Mouse (Mus musculus): ENCODE measurements around the gene Cep350. TPM values are rescaled to one million over a fixed set of nuclear protein-coding genes. Genes with fewer than 3 reads are reported as not detected.
A peak's percentile ranks its signal among the peaks of the same experiment; 100 is the strongest.

The Cep350 gene
- polyA plus RNA-seq, 1 experiment = 0.38 TPM

- no peaks in the 10 kb centered on the region for H3K9me3 ChIP-seq (ENCODE audit: control insufficient read depth, low read length)
These were observed 17.3 kb upstream of the Cep350 start for GRCm38 (mm10) chr1:155990391-155990790.

GRCm38 (mm10) chr1:155989387-155989786 lies 16.3 kb upstream of the Cep350 start:
- Histone ChIP-seq H3K27me3 (ENCODE audit: control insufficient read depth) (no peaks in the 10 kb centered on the region), H3K9me3 (ENCODE audit: control insufficient read depth, low read length) (no peaks in the 10 kb centered on the region), H3K36me3 (ENCODE audit: control insufficient read depth) (no peaks in the 10 kb centered on the region), H3K4me3 (replicated peaks) (no peak overlapping the region), H3K4me1 (ENCODE audit: control insufficient read depth) (peaks cover 7% of the 10 kb centered on the region; the same call in 1 of the 2 replicates)
- no peak for TF ChIP-seq TAL1 (IDR thresholded peaks at IDR 0.05; ENCODE audit: low read length)
- TF ChIP-seq GATA1 (IDR thresholded peaks at IDR 0.05; ENCODE audit: low read length) = no peak

More at GRCm38 (mm10) chr1:155990391-155990790, 17.3 kb upstream of the Cep350 start:
- Histone ChIP-seq H3K27me3 (ENCODE audit: control insufficient read depth) (no peaks in the 10 kb centered on the region), H3K4me3 (replicated peaks) (no peak overlapping the region), H3K36me3 (ENCODE audit: control insufficient read depth) (no peaks in the 10 kb centered on the region), H3K4me1 (ENCODE audit: control insufficient read depth) (peaks cover 7% of the 10 kb centered on the region; the same call in 1 of the 2 replicates)
- TF ChIP-seq GATA1 (IDR thresholded peaks at IDR 0.05; ENCODE audit: low read length) (no peak), TAL1 (IDR thresholded peaks at IDR 0.05; ENCODE audit: low read length) (no peak)

- Histone ChIP-seq H3K9me3 (ENCODE audit: control insufficient read depth, low read length) (no peaks in the 10 kb centered on the region), H3K4me3 (replicated peaks) (no peak overlapping the region), H3K27me3 (ENCODE audit: control insufficient read depth) (no peaks in the 10 kb centered on the region), H3K4me1 (ENCODE audit: control insufficient read depth) (peaks cover 13% of the 10 kb centered on the region), H3K36me3 (ENCODE audit: control insufficient read depth) (no peaks in the 10 kb centered on the region)
- TF ChIP-seq GATA1 (IDR thresholded peaks at IDR 0.05; ENCODE audit: low read length) (no peak), TAL1 (IDR thresholded peaks at IDR 0.05; ENCODE audit: low read length) (no peak)
These were observed 14.6 kb upstream of the Cep350 start for GRCm38 (mm10) chr1:155987625-155988024.

GRCm38 (mm10) chr1:155974931-155975330 lies 1.9 kb upstream of the Cep350 start:
- H3K9me3 ChIP-seq (ENCODE audit: control insufficient read depth, low read length) = no peaks in the 10 kb centered on the region
- no peaks in the 10 kb centered on the region for H3K36me3 ChIP-seq (ENCODE audit: control insufficient read depth)
- peak overlapping the region; percentile 100 for H3K4me3 ChIP-seq (replicated peaks)
- no peak; the same call in 2 of the 3 replicates for TF ChIP-seq TAL1 (IDR thresholded peaks at IDR 0.05; ENCODE audit: low read length)
- peak; percentile 58 for TF ChIP-seq GATA1 (IDR thresholded peaks at IDR 0.05; ENCODE audit: low read length)
- peaks cover 34% of the 10 kb centered on the region for H3K4me1 ChIP-seq (ENCODE audit: control insufficient read depth)
- no peaks in the 10 kb centered on the region for H3K27me3 ChIP-seq (ENCODE audit: control insufficient read depth)

GRCm38 (mm10) chr1:155973719-155974379 lies 794 bp upstream of the Cep350 start:
- Histone ChIP-seq H3K4me1 (ENCODE audit: control insufficient read depth) (peaks cover 36% of the 10 kb centered on the region), H3K27me3 (ENCODE audit: control insufficient read depth) (no peaks in the 10 kb centered on the region), H3K9me3 (ENCODE audit: control insufficient read depth, low read length) (no peaks in the 10 kb centered on the region), H3K4me3 (replicated peaks) (peak overlapping the region; percentile 100), H3K36me3 (ENCODE audit: control insufficient read depth) (peaks cover 6% of the 10 kb centered on the region)
- no peak for TF ChIP-seq TAL1 (IDR thresholded peaks at IDR 0.05; ENCODE audit: low read length)
- TF ChIP-seq GATA1 (IDR thresholded peaks at IDR 0.05; ENCODE audit: low read length) = no peak

- Histone ChIP-seq H3K27me3 (ENCODE audit: control insufficient read depth) (no peaks in the 10 kb centered on the region), H3K36me3 (ENCODE audit: control insufficient read depth) (peaks cover 15% of the 10 kb centered on the region), H3K9me3 (ENCODE audit: control insufficient read depth, low read length) (no peaks in the 10 kb centered on the region), H3K4me3 (replicated peaks) (peak overlapping the region; percentile 100), H3K4me1 (ENCODE audit: control insufficient read depth) (peaks cover 40% of the 10 kb centered on the region)
- TF ChIP-seq GATA1 (IDR thresholded peaks at IDR 0.05; ENCODE audit: low read length) (no peak), TAL1 (IDR thresholded peaks at IDR 0.05; ENCODE audit: low read length) (no peak)
These were observed 648 bp downstream of the Cep350 start for GRCm38 (mm10) chr1:155972146-155973067.

- Histone ChIP-seq H3K4me3 (replicated peaks) (no peak overlapping the region), H3K27me3 (ENCODE audit: control insufficient read depth) (no peaks in the 10 kb centered on the region), H3K36me3 (ENCODE audit: control insufficient read depth) (peaks cover 70% of the 10 kb centered on the region), H3K4me1 (ENCODE audit: control insufficient read depth) (peaks cover 3% of the 10 kb centered on the region; the same call in 1 of the 2 replicates), H3K9me3 (ENCODE audit: control insufficient read depth, low read length) (no peaks in the 10 kb centered on the region)
- TF ChIP-seq GATA1 (IDR thresholded peaks at IDR 0.05; ENCODE audit: low read length) (no peak), TAL1 (IDR thresholded peaks at IDR 0.05; ENCODE audit: low read length) (no peak)
These were observed 23.9 kb downstream of the Cep350 start for GRCm38 (mm10) chr1:155949170-155949569.

GRCm38 (mm10) chr1:155944361-155944760 lies 28.7 kb downstream of the Cep350 start:
- no peak overlapping the region for H3K4me3 ChIP-seq (replicated peaks)
- H3K9me3 ChIP-seq (ENCODE audit: control insufficient read depth, low read length) = no peaks in the 10 kb centered on the region
- peaks cover 65% of the 10 kb centered on the region for H3K36me3 ChIP-seq (ENCODE audit: control insufficient read depth)
- H3K4me1 ChIP-seq (ENCODE audit: control insufficient read depth) = no peaks in the 10 kb centered on the region; the same call in 1 of the 2 replicates
- TF ChIP-seq TAL1 (IDR thresholded peaks at IDR 0.05; ENCODE audit: low read length) (no peak), GATA1 (IDR thresholded peaks at IDR 0.05; ENCODE audit: low read length) (no peak)
- no peaks in the 10 kb centered on the region for H3K27me3 ChIP-seq (ENCODE audit: control insufficient read depth)

GRCm38 (mm10) chr1:155937416-155937815 lies 35.6 kb downstream of the Cep350 start:
- no peaks in the 10 kb centered on the region for H3K9me3 ChIP-seq (ENCODE audit: control insufficient read depth, low read length)
- TF ChIP-seq TAL1 (IDR thresholded peaks at IDR 0.05; ENCODE audit: low read length) (no peak), GATA1 (IDR thresholded peaks at IDR 0.05; ENCODE audit: low read length) (no peak)
- H3K4me3 ChIP-seq (replicated peaks) = no peak overlapping the region
- no peaks in the 10 kb centered on the region for H3K4me1 ChIP-seq (ENCODE audit: control insufficient read depth)
- peaks cover 81% of the 10 kb centered on the region for H3K36me3 ChIP-seq (ENCODE audit: control insufficient read depth)
- H3K27me3 ChIP-seq (ENCODE audit: control insufficient read depth) = no peaks in the 10 kb centered on the region

Measured in erythroblast, embryonic 14.5 days (primary cell).